Mouse (Mus musculus): ENCODE measurements around the gene Lyrm4. TPM values are rescaled to one million over a fixed set of nuclear protein-coding genes. Genes with fewer than 3 reads are reported as not detected.

Lyrm4 gene
- polyA plus RNA-seq, 1 experiment from 2014 or later, result 31.6 TPM

DNA sequence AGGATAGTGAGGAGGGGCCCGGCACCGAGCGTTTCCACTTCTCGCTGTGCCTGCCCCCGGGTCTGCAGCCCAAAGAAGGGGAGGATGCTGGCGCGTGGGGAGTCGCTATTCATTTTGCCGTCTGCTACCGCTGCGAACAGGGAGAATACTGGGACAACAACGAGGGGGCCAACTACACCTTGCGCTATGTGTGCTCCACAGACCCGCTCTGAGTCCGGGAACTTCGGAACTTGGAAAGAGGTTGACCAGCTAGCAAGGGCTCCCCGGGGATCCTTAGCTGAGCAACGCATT lies 147.9 kb downstream of the Lyrm4 start:
- H3K9me3 ChIP-seq (ENCODE audit: control insufficient read depth, low read length), result no peaks in the 10 kb centered on the region; the same call in 1 of the 2 replicates

DNA sequence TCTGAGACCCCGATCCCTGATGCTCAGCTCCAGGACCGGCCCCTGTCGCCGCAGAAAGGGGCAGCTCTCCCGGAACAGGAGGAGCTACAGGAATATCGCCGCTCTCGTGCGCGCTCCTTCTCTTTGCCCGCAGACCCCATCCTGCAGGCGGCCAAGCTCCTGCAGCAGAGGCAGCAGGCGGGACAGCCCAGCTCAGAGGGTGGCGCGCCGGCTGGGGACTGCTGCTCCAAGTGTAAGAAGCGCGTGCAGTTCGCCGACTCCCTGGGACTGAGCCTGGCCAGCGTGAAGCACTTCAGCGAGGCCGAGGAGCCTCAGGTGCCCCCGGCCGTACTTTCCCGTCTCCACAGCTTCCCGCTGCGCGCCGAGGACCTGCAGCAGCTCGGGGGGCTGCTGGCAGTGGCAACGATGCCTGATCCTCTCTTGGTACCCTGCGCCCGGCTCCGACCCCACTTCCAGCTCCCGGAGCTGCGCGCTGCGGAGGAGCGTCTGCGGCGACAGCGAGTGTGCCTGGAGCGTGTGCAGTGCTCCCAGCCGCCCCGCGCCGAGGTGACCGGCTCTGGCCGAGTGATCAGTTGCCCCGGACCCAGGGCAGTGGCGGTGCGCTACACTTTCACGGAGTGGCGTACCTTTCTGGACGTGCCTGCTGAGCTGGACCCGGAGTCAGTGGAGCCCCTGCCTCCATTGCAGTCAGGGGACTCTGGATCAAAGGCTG lies 148.5 kb downstream of the Lyrm4 start:
- Histone ChIP-seq H3K4me1 (ENCODE audit: control insufficient read depth in 2 of 2, insufficient read depth in 2 of 2, low read length in 2 of 2) (peaks cover 6 to 10% of the 10 kb centered on the region in 2 experiments; a peak in 2 of 4 replicates), H3K27ac (replicated peaks in 1 of 2; ENCODE audit: control insufficient read depth in 1 of 2, insufficient read depth in 1 of 2, low read depth in 2 of 2, low read length in 2 of 2) (peak overlapping the region in 1 of 2 experiments; percentile 56; a peak in 1 of 4 replicates), H3K36me3 (ENCODE audit: control insufficient read depth, insufficient read depth, low read length) (no peaks in the 10 kb centered on the region), H3K4me2 (ENCODE audit: low read length) (peak overlapping the region; percentile 100), H3K9me3 (ENCODE audit: control insufficient read depth, low read length) (no peaks in the 10 kb centered on the region; the same call in 1 of the 2 replicates), H3K9ac (ENCODE audit: low read length) (peak overlapping the region; percentile 81), H3K4me3 (ENCODE audit: control insufficient read depth in 1 of 2, insufficient read depth in 1 of 2, low read depth in 1 of 2, low read length in 2 of 2) (peak overlapping the region; percentile 58 to 72), H3K27me3 (ENCODE audit: control insufficient read depth, insufficient read depth, low read length) (no peaks in the 10 kb centered on the region; the same call in 1 of the 2 replicates)
- WGBS, result under 1% methylated on average over 57 of the region's 57 CpGs
- peak; percentile 36 for ATAC-seq (ENCODE audit: insufficient number of reproducible peaks, insufficient read depth, low FRiP score, low read depth)

More for the DNA sequence above, 147.9 kb downstream of the Lyrm4 start:
- Histone ChIP-seq H3K27me3 (ENCODE audit: control insufficient read depth, insufficient read depth, low read length) (no peaks in the 10 kb centered on the region; the same call in 1 of the 2 replicates), H3K4me2 (ENCODE audit: low read length) (peak overlapping the region; percentile 100), H3K4me1 (ENCODE audit: control insufficient read depth in 2 of 2, insufficient read depth in 2 of 2, low read length in 2 of 2) (peaks cover 6 to 10% of the 10 kb centered on the region in 2 experiments; a peak in 2 of 4 replicates), H3K4me3 (ENCODE audit: control insufficient read depth in 1 of 2, insufficient read depth in 1 of 2, low read depth in 1 of 2, low read length in 2 of 2) (peak overlapping the region; percentile 58 to 72), H3K36me3 (ENCODE audit: control insufficient read depth, insufficient read depth, low read length) (no peaks in the 10 kb centered on the region), H3K9ac (ENCODE audit: low read length) (peak overlapping the region; percentile 81), H3K27ac (replicated peaks in 1 of 2; ENCODE audit: control insufficient read depth in 1 of 2, insufficient read depth in 1 of 2, low read depth in 2 of 2, low read length in 2 of 2) (0 out of 4 replicates have a peak overlapping the region, but pooled peaks of 1 of the 2 experiments have one; percentile 31)
- WGBS, result under 1% methylated on average over 18 of the region's 18 CpGs
- 0 out of 2 replicates have a peak, but pooled peaks have one; percentile 5 for ATAC-seq (ENCODE audit: insufficient number of reproducible peaks, insufficient read depth, low FRiP score, low read depth)

DNA sequence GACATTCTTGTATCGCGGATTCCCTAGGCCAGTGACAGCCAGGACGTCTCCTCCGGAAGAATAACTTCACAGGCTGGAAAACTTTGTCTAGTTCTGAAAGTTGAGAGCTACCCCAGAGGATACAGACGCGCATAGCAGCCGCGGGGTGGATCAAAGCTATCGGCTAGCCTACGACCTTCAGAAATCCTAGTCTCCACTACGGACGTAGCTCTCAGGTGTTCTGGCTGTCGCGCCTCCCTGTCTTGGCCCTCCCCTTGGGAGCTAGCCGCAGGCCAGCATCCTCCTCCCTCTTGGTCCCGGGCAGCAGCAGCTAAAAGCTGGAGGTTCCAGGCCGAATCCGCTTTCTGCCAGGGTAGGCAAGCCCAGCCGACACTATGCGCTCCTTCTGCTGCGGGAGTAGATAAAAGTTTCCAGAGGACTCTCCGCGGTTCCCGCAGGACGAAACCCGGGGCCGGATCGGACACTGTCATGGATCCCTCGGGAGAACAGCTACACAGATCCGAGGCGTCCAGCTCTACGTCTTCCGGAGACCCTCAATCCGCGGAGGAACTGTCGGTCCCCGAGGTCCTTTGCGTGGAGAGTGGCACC lies 149.1 kb downstream of the Lyrm4 start:
- under 1% methylated on average over 38 of the region's 38 CpGs for WGBS
- ATAC-seq (ENCODE audit: insufficient number of reproducible peaks, insufficient read depth, low FRiP score, low read depth), result peak; percentile 20; the same call in 1 of the 2 replicates

DNA sequence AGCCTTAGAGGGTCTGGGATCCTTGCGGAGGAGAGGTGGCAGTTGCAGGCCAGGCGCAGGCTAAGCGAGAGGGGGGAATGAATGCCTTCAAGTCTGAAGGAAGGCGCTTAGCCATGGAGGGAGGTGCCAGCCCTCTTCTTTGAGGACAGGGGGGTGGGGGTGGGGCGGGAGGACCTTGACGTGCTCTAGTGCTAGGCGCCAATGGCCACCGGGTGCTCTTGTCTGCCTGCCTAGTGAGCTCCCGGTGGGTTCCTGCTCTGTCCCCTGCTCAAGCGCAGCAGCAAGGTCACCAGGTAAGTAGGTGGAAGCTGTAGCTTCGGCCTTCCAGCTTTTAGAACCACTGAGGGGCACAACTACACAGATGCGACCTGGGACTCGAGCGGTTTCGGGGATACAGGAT lies 149.6 kb downstream of the Lyrm4 start:
- peak overlapping the region; percentile 56 to 63; a peak in 3 of 4 replicates for H3K27ac ChIP-seq (replicated peaks in 1 of 2; ENCODE audit: control insufficient read depth in 1 of 2, insufficient read depth in 1 of 2, low read depth in 2 of 2, low read length in 2 of 2)
- peak overlapping the region; percentile 58 to 72 for H3K4me3 ChIP-seq (ENCODE audit: control insufficient read depth in 1 of 2, insufficient read depth in 1 of 2, low read depth in 1 of 2, low read length in 2 of 2)

More for the DNA sequence above, 149.1 kb downstream of the Lyrm4 start:
- H3K36me3 ChIP-seq (ENCODE audit: control insufficient read depth, insufficient read depth, low read length), result no peaks in the 10 kb centered on the region
- peaks cover 6 to 10% of the 10 kb centered on the region in 2 experiments; a peak in 2 of 4 replicates for H3K4me1 ChIP-seq (ENCODE audit: control insufficient read depth in 2 of 2, insufficient read depth in 2 of 2, low read length in 2 of 2)
- H3K27ac ChIP-seq (replicated peaks in 1 of 2; ENCODE audit: control insufficient read depth in 1 of 2, insufficient read depth in 1 of 2, low read depth in 2 of 2, low read length in 2 of 2), result peak overlapping the region; percentile 56 to 63; a peak in 3 of 4 replicates
- H3K4me3 ChIP-seq (ENCODE audit: control insufficient read depth in 1 of 2, insufficient read depth in 1 of 2, low read depth in 1 of 2, low read length in 2 of 2), result peak overlapping the region; percentile 58 to 72
- H3K9ac ChIP-seq (ENCODE audit: low read length), result peak overlapping the region; percentile 81
- H3K27me3 ChIP-seq (ENCODE audit: control insufficient read depth, insufficient read depth, low read length), result no peaks in the 10 kb centered on the region; the same call in 1 of the 2 replicates
- no peaks in the 10 kb centered on the region; the same call in 1 of the 2 replicates for H3K9me3 ChIP-seq (ENCODE audit: control insufficient read depth, low read length)
- peak overlapping the region; percentile 100 for H3K4me2 ChIP-seq (ENCODE audit: low read length)

DNA sequence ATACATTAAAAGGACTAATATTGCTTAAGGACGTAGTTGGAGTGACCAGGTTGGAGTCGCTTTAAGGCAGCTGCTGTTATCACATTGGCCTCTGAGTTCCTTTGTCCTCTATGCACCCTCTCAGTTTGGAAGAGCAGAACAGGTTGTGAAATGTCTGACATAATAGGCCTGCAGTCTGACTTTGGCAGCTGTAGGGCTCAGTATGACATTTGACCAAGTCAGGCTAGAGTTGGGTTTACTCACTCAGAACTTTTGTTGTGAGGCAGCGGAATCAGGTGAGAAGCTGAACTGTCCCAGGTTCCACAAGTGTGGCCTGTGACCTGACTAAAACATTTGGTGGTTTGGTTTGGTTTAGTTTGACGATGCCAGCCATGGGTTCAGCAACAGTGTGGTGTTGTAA lies 153.7 kb downstream of the Lyrm4 start:
- Histone ChIP-seq H3K4me2 (ENCODE audit: low read length) (no peak overlapping the region), H3K9ac (ENCODE audit: low read length) (no peak overlapping the region), H3K27ac (replicated peaks in 1 of 2; ENCODE audit: control insufficient read depth in 1 of 2, insufficient read depth in 1 of 2, low read depth in 2 of 2, low read length in 2 of 2) (no peak overlapping the region), H3K27me3 (ENCODE audit: control insufficient read depth, insufficient read depth, low read length) (no peaks in the 10 kb centered on the region), H3K4me3 (ENCODE audit: control insufficient read depth in 1 of 2, insufficient read depth in 1 of 2, low read depth in 1 of 2, low read length in 2 of 2) (no peak overlapping the region), H3K9me3 (ENCODE audit: control insufficient read depth, low read length) (no peaks in the 10 kb centered on the region; the same call in 1 of the 2 replicates), H3K36me3 (ENCODE audit: control insufficient read depth, insufficient read depth, low read length) (no peaks in the 10 kb centered on the region), H3K4me1 (ENCODE audit: control insufficient read depth in 2 of 2, insufficient read depth in 2 of 2, low read length in 2 of 2) (peaks cover 3 to 4% of the 10 kb centered on the region in 2 experiments; a peak in 2 of 4 replicates)
- ATAC-seq (ENCODE audit: insufficient number of reproducible peaks, insufficient read depth, low FRiP score, low read depth), result no peak
- WGBS, result 78% methylated on average over 4 of the region's 4 CpGs

More for the DNA sequence above, 149.6 kb downstream of the Lyrm4 start:
- H3K36me3 ChIP-seq (ENCODE audit: control insufficient read depth, insufficient read depth, low read length), result no peaks in the 10 kb centered on the region
- ATAC-seq (ENCODE audit: insufficient number of reproducible peaks, insufficient read depth, low FRiP score, low read depth), result peak; percentile 45; the same call in 1 of the 2 replicates
- H3K9ac ChIP-seq (ENCODE audit: low read length), result peak overlapping the region; percentile 81
- peak overlapping the region; percentile 100 for H3K4me2 ChIP-seq (ENCODE audit: low read length)
- H3K27me3 ChIP-seq (ENCODE audit: control insufficient read depth, insufficient read depth, low read length), result no peaks in the 10 kb centered on the region; the same call in 1 of the 2 replicates
- 2% methylated on average over 15 of the region's 15 CpGs for WGBS
- H3K4me1 ChIP-seq (ENCODE audit: control insufficient read depth in 2 of 2, insufficient read depth in 2 of 2, low read length in 2 of 2), result peaks cover 6 to 10% of the 10 kb centered on the region in 2 experiments; a peak in 2 of 4 replicates
- H3K9me3 ChIP-seq (ENCODE audit: control insufficient read depth, low read length), result no peaks in the 10 kb centered on the region; the same call in 1 of the 2 replicates

DNA sequence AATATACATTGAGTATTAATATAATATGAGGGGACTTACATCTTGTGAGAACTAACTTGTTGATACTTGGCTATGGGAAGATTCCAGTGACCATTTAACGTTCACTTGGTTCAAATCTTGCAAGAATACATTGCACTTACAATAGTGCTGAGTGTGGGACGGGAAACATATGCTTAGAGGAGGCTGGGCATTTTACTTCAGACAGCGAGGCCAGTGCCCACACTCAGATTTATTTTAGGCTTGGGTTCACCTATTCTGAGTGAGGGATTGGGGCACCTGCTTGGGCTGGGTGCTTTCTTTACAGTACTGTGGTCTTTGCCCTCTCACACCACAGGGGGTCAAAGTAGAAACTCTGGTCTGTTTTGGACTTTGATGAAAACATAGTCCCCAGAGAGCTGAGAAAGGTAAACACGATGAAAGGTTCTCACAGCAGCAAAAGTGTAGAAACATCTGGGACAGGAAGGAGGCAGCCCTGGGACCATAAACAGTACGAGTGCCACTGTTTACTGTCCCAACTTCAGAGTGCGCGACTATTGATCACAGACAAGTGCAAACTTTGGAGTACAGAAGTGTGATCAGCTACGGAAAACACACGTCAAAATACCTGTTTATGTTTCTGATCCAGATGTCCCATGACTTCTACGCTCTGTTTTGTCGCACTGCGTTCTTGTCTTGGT lies 157.8 kb downstream of the Lyrm4 start:
- no peak for ATAC-seq (ENCODE audit: insufficient number of reproducible peaks, insufficient read depth, low FRiP score, low read depth)
- no peaks in the 10 kb centered on the region for H3K36me3 ChIP-seq (ENCODE audit: control insufficient read depth, insufficient read depth, low read length)

DNA sequence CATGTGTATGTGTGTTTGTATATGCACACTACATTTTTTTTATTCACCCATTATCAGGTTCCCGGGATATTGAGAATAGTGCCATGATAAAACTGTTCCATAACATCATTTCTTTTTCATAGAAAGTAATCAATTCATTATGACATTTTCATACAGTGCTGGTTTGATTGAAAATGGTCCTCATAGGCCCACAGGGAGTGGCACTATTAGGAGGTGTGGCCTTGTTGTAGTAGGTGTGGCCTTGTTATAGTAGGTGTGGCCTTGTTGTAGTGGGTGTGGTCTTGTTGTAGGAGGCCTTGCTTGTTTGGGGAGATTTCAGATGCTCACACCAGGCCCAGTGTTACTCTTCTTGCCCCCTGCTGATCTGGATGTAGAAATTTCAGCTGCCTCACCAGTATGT lies 158.8 kb downstream of the Lyrm4 start, which contains the start of gene Ppp1r3g:
Gene Ppp1r3g (plus strand): TSS at position 301 of the 400 bp plus-strand sequence.
- no peaks in the 10 kb centered on the region for H3K36me3 ChIP-seq (ENCODE audit: control insufficient read depth, insufficient read depth, low read length)
- no peaks in the 10 kb centered on the region for H3K9me3 ChIP-seq (ENCODE audit: control insufficient read depth, low read length)
- H3K27me3 ChIP-seq (ENCODE audit: control insufficient read depth, insufficient read depth, low read length), result no peaks in the 10 kb centered on the region
- H3K9ac ChIP-seq (ENCODE audit: low read length), result no peak within 1 kb of the TSS
- no peak for ATAC-seq (ENCODE audit: insufficient number of reproducible peaks, insufficient read depth, low FRiP score, low read depth)
- H3K4me1 ChIP-seq (ENCODE audit: control insufficient read depth in 2 of 2, insufficient read depth in 2 of 2, low read length in 2 of 2), result no peaks in the 10 kb centered on the region
- no peak within 1 kb of the TSS for H3K27ac ChIP-seq (replicated peaks in 1 of 2; ENCODE audit: control insufficient read depth in 1 of 2, insufficient read depth in 1 of 2, low read depth in 2 of 2, low read length in 2 of 2)
- H3K4me2 ChIP-seq (ENCODE audit: low read length), result no peak within 1 kb of the TSS
- 91% methylated on average over 1 of the region's 1 CpGs for WGBS
- no peak within 1 kb of the TSS for H3K4me3 ChIP-seq (ENCODE audit: control insufficient read depth in 1 of 2, insufficient read depth in 1 of 2, low read depth in 1 of 2, low read length in 2 of 2)

More for the DNA sequence above, 157.8 kb downstream of the Lyrm4 start:
- Histone ChIP-seq H3K4me2 (ENCODE audit: low read length) (no peak overlapping the region), H3K4me1 (ENCODE audit: control insufficient read depth in 2 of 2, insufficient read depth in 2 of 2, low read length in 2 of 2) (no peaks in the 10 kb centered on the region), H3K9me3 (ENCODE audit: control insufficient read depth, low read length) (no peaks in the 10 kb centered on the region), H3K27me3 (ENCODE audit: control insufficient read depth, insufficient read depth, low read length) (no peaks in the 10 kb centered on the region), H3K27ac (replicated peaks in 1 of 2; ENCODE audit: control insufficient read depth in 1 of 2, insufficient read depth in 1 of 2, low read depth in 2 of 2, low read length in 2 of 2) (no peak overlapping the region), H3K9ac (ENCODE audit: low read length) (no peak overlapping the region), H3K4me3 (ENCODE audit: control insufficient read depth in 1 of 2, insufficient read depth in 1 of 2, low read depth in 1 of 2, low read length in 2 of 2) (no peak overlapping the region)
- WGBS, result 74% methylated on average over 12 of the region's 12 CpGs
